Mouse (Mus musculus) bone marrow macrophage, adult 2 months (primary cell): ENCODE results near the gene Hikeshi.

Source experiments
- CTCF ChIP-seq: IDR thresholded peaks from 2 replicates; pipeline ENCODE4 v1.5.1; 2012; ENCODE audit warnings: low read depth, mild to moderate bottlenecking, low read length, moderate library complexity
- POLR2A ChIP-seq: IDR thresholded peaks from 2 replicates; pipeline ENCODE4 v1.6.1; 2012; ENCODE audit warnings: mild to moderate bottlenecking, low read depth, low read length, borderline replicate concordance

GRCm38 (mm10) chr7:89917776-89918175 lies 23.2 kb downstream of the Hikeshi start:
- TF ChIP-seq POLR2A = no peak
- no peak for TF ChIP-seq CTCF
